Mouse (Mus musculus) hindbrain, embryonic 11.5 days (tissue): ENCODE measurements at regions not wholly inside any gene's neighbourhood (a gene's known extent, or its start where the extent isn't known, plus 50 kb on each side); places are given as distances from the start of the nearest gene placed in this dataset.

Experiments
- ATAC-seq: fragments of 200-750 bp; cut with Nextera tagmentation; 2 replicates; pipeline ENCODE4 v1.8.0; 2017; ENCODE audit warnings: mild to moderate bottlenecking, moderate TSS enrichment, moderate library complexity; ENCODE audit not compliant: low FRiP score
- DNase-seq: peaks from one replicate; pipeline ENCODE4 v3.0.0-alpha.2; 2015; ENCODE audit warnings: low spot score
- H3K27ac ChIP-seq: fragments of 300-500 bp; sonication (generic); 2 replicates; pipeline ENCODE4 v1.5.1; 2014; ENCODE audit warnings: mild to moderate bottlenecking, low read depth, low read length
- H3K27me3 ChIP-seq: fragments of 300-500 bp; sonication (generic); 2 replicates; pipeline ENCODE4 v1.6.1; 2014; ENCODE audit warnings: mild to moderate bottlenecking, low read length, moderate library complexity, mixed read lengths; ENCODE audit not compliant: control insufficient read depth, insufficient read depth
- H3K36me3 ChIP-seq: fragments of 300-500 bp; sonication (generic); 2 replicates; pipeline ENCODE4 v1.6.1; 2014; ENCODE audit warnings: mild to moderate bottlenecking, low read length, moderate library complexity, mixed read lengths; ENCODE audit not compliant: control insufficient read depth, insufficient read depth
- H3K4me1 ChIP-seq: fragments of 300-500 bp; sonication (generic); replicated peaks from 2 replicates; pipeline ENCODE4 v1.6.1; 2014; ENCODE audit warnings: low read length, mixed read lengths; ENCODE audit not compliant: control insufficient read depth, insufficient read depth
- H3K4me2 ChIP-seq: fragments of 300-500 bp; sonication (generic); replicated peaks from 2 replicates; pipeline ENCODE4 v1.6.1; 2014; ENCODE audit warnings: mild to moderate bottlenecking, low read depth, low read length
- H3K4me3 ChIP-seq: fragments of 300-500 bp; sonication (generic); 2 replicates; pipeline ENCODE4 v1.5.1; 2014; ENCODE audit warnings: low read depth, low read length
- H3K9ac ChIP-seq: fragments of 300-500 bp; sonication (generic); 2 replicates; pipeline ENCODE4 v1.6.1; 2014; ENCODE audit warnings: low read depth, low read length
- H3K9me3 ChIP-seq: fragments of 300-500 bp; sonication (generic); 2 replicates; pipeline ENCODE4 v1.6.1; 2016; ENCODE audit warnings: low read length; ENCODE audit not compliant: control insufficient read depth
- WGBS: fragments of 180-500 bp; shearing (Covaris S2); extraction: QIAGEN DNeasy Blood & Tissue Kit; methylation state at CpG from one replicate; pipeline ENCODE4 v1.1.7; 2014; 5-methylcytosine and 5-hydroxymethylcytosine counted together

- Histone ChIP-seq H3K4me3 (no peak overlapping the region), H3K27me3 (no peaks in the 10 kb centered on the region), H3K36me3 (no peaks in the 10 kb centered on the region), H3K9ac (no peak overlapping the region), H3K9me3 (no peaks in the 10 kb centered on the region), H3K27ac (peak overlapping the region; percentile 61), H3K4me1 (no peaks in the 10 kb centered on the region), H3K4me2 (peak overlapping the region; percentile 9; the same call in 1 of the 2 replicates)
- peak; percentile 49 for DNase-seq
- WGBS: 43% methylated on average over 15 of the region's 15 CpGs
- ATAC-seq: peak; percentile 90
Measured at GRCm38 (mm10) chr16:79177299-79177999, 86.6 kb upstream of the Tmprss15 start.

GRCm38 (mm10) chr16:79176832-79177243 is 85.9 kb upstream of the Tmprss15 start:
- ATAC-seq: peak; percentile 75
- peak overlapping the region; percentile 61 for H3K27ac ChIP-seq
- no peak overlapping the region for H3K4me2 ChIP-seq

DNA sequence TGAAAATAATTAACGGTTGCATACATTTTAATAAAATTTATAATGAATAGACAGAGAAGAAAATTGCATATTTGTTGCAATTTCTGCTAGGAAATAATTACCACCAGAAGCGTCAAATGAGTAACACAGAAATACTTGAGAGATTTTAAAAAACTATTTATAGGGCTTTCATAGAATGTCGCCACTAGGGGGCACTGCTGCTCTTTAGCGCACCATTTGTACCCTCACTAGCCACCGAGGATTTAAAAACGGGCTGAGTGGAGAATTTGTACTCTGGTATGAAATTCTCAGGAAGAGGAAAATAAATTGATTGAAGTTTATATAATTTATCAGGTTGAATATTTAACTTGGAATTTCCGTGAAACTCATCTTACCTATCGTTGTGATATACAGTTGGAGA is 77.3 kb upstream of the Tmprss15 start:
- Histone ChIP-seq H3K4me1 (no peaks in the 10 kb centered on the region), H3K9ac (no peak overlapping the region), H3K4me3 (no peak overlapping the region), H3K27me3 (no peaks in the 10 kb centered on the region), H3K36me3 (no peaks in the 10 kb centered on the region), H3K4me2 (no peak overlapping the region), H3K9me3 (no peaks in the 10 kb centered on the region), H3K27ac (no peak overlapping the region)
- 14% methylated on average over 8 of the region's 8 CpGs for WGBS
- peak; percentile 88 for DNase-seq
- ATAC-seq: peak; percentile 48; the same call in 1 of the 2 replicates

More at GRCm38 (mm10) chr16:79176832-79177243, 85.9 kb upstream of the Tmprss15 start:
- no peak overlapping the region for H3K4me3 ChIP-seq
- H3K9me3 ChIP-seq: no peaks in the 10 kb centered on the region
- H3K36me3 ChIP-seq: no peaks in the 10 kb centered on the region
- DNase-seq: peak; percentile 25
- no peaks in the 10 kb centered on the region for H3K27me3 ChIP-seq
- 48% methylated on average over 6 of the region's 6 CpGs for WGBS
- H3K4me1 ChIP-seq: no peaks in the 10 kb centered on the region
- no peak overlapping the region for H3K9ac ChIP-seq

DNA sequence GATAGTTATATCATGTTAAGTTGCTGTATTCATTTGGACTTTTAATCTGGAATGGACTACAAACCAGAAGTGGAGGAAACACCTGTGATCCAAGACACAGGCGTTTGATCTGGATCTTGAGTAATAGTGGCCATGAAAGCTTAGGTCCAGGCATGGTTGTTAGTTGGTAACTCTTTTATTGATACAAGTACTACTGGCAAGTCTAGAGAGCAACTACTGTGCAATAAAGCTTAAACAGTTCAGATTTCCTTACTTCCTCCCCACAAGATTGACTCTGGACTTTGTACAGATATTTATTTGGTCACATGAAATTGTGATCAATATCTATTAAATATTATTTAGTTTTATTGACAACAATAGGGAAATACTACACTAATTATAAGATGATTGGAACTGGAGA is 51.9 kb upstream of the Tmprss15 start:
- no peaks in the 10 kb centered on the region for H3K4me1 ChIP-seq
- H3K9me3 ChIP-seq: no peaks in the 10 kb centered on the region
- WGBS: 82% methylated on average over 1 of the region's 1 CpGs
- H3K9ac ChIP-seq: no peak overlapping the region
- no peak overlapping the region for H3K4me2 ChIP-seq
- ATAC-seq (no peak), DNase-seq (no peak)
- H3K36me3 ChIP-seq: no peaks in the 10 kb centered on the region
- no peak overlapping the region for H3K4me3 ChIP-seq
- no peak overlapping the region for H3K27ac ChIP-seq
- H3K27me3 ChIP-seq: no peaks in the 10 kb centered on the region
